Mouse (Mus musculus): ENCODE measurements around the gene Olfr465-ps1.

Olfr465-ps1 gene

DNA sequence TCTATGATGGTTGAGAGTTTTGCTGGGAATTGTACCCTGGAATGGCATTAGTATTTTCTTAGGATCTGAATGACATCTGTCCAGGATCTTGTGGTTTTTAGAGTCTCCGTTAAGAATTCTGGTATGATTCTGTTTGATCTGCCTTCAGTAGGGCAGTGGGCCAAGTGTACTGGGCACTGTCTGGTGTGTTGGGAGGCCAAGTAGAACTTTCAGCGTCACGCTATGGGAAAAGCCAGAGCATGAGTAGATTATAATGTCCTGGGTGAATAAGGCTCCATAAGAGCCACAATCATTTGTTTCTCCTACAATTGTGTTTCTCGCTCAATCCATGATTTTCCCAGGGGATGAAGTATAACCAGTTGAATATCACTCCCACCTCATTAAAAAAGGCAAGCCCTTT lies at the start of gene Olfr465-ps1:
Olfr465-ps1 (plus strand) TSS at position 301 of the 400 bp plus-strand sequence.
- DNase-seq (ENCODE audit: low spot score): no peak

DNA sequence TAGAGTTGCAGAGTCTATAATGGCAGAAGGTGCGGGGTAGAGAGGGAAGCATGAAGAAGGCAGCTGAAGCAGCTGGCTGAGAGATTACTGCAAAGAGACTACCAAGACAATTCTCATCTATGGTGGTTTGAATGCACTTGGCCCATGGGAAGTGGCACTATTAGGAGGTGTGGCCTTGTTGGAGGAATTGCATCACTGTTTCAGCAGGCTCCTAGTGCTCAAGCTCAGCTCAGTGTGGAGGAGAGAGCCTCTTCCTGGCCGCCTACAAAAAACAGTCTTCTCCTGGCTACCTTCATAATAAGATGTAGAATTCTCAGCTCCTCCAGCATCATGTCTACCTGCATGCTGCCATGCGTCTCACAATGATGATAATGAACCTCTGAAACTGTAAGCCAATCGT lies 42.0 kb upstream of the Olfr465-ps1 start:
- DNase-seq (ENCODE audit: low spot score): no peak

DNA sequence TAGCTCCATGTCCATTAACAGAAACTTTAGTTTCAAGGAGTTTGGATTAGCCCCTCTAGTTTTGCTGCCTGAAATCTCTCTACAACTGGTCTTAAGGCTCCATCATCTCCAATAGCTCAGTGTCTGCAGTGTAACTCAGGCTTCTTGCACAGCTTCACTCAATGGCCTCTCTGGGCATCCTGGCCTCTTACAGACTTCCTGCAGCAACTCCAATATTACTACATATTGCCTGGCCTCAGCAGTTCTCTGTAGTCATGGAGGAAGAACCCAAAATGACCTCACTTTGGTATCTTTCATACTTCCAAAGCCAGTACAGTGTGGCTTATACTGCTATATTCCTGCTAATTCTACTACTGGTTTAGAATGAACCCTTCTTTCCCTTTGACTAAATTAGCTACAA lies 40.9 kb upstream of the Olfr465-ps1 start:
- DNase-seq (ENCODE audit: low spot score): no peak

- no peak for DNase-seq (ENCODE audit: low spot score)
Measured at GRCm38 (mm10) chr13:65100678-65101077, 37.2 kb upstream of the Olfr465-ps1 start.

GRCm38 (mm10) chr13:65101232-65101631 lies 36.7 kb upstream of the Olfr465-ps1 start:
- DNase-seq (ENCODE audit: low spot score): no peak

DNA sequence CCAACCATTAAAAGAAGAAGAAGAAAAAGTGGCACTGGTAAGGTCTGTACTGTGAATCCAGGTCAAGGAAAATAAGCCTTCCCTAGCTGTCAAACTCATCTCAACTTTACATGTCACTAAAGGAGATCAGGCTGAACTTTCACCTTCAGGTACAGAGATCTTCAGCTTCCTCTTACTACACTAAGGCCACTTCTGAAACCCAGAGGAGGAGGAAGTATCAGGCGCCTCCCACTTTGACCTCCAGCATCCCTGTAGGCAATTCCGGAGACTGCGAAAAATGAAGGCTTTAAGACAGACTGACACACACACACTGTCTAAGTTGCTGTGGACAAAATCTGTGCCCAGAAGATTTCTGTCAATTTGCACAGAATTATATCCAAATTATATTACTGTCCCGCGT lies 25.9 kb upstream of the Olfr465-ps1 start:
- peak; percentile 35 for DNase-seq (ENCODE audit: low spot score)

- peak; percentile 93 for DNase-seq (ENCODE audit: low spot score)
Measured at GRCm38 (mm10) chr13:65112459-65113110, 25.3 kb upstream of the Olfr465-ps1 start, which contains the start of gene Mfsd14b. TSS of gene Mfsd14b (minus strand) at chr13:65112975.

DNA sequence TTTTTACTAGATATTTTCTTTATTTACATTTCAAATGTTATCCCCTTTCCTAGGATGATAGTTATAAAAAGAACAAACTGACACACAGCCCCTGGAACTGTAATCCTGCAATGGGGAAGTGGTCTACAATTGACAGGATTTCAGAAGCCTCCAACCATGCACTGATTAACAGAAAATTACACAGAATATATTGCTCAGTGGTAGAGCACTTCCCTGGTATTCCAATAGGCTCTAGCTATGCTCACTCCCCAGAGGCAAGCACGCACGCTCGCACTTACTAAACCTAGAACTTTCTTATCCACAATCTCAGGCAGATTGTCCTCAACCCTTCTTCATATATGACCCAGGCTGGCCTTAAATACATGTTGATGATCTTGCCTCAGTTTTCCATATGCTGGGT lies 24.6 kb upstream of the Olfr465-ps1 start:
- DNase-seq (ENCODE audit: low spot score): no peak

DNA sequence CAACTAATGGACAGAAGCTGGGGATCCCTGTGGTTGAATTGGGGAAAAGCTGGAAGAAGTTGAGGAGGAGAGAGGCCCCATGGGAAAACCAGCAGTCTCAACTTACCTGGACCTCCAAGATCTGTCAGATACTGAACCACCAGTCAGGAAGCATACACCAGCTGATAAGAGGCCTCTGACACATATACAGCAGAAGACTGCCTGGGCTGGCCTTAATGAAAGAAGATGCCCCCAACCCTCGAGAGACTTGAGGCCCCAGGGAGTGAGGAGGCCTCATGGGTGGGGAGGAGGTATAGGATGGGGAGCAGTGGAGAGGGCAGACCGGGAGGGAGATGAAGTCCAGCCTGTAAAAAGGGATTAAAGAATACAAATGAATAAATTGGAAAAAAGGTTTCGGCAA lies 16.9 kb upstream of the Olfr465-ps1 start:
- DNase-seq (ENCODE audit: low spot score): no peak

DNA sequence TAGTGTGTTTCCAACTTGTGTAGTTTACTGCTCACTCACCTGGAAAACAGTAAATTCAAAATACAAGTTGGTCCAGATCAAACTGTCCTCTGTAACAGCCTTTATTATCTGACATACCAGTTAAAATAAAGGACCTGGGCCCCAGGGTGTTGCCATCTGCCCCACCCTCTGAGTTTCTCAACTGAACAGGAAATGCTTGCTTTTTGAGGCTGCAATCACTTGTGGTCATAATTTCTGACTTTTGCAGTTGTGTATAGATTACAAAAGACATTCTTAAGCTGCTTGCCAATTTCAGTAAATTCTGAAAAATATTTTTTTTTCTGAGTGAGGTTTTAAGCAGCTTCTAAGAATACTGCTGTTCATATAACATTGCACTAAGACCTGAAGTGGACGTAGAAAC lies 15.8 kb upstream of the Olfr465-ps1 start:
- DNase-seq (ENCODE audit: low spot score): no peak

GRCm38 (mm10) chr13:65127063-65127847 lies 10.6 kb upstream of the Olfr465-ps1 start:
- DNase-seq (ENCODE audit: low spot score): no peak

GRCm38 (mm10) chr13:65149940-65150339 lies 12.1 kb downstream of the Olfr465-ps1 start, which contains the start of gene Olfr466:
TSS of gene Olfr466 (plus strand) at chr13:65150240.
- no peak for DNase-seq (ENCODE audit: low spot score)

- DNase-seq (ENCODE audit: low spot score): no peak
Measured at GRCm38 (mm10) chr13:65174102-65174501, 36.2 kb downstream of the Olfr465-ps1 start.

GRCm38 (mm10) chr13:65175734-65176471 lies 38.0 kb downstream of the Olfr465-ps1 start:
- DNase-seq (ENCODE audit: low spot score): peak; percentile 64

DNA sequence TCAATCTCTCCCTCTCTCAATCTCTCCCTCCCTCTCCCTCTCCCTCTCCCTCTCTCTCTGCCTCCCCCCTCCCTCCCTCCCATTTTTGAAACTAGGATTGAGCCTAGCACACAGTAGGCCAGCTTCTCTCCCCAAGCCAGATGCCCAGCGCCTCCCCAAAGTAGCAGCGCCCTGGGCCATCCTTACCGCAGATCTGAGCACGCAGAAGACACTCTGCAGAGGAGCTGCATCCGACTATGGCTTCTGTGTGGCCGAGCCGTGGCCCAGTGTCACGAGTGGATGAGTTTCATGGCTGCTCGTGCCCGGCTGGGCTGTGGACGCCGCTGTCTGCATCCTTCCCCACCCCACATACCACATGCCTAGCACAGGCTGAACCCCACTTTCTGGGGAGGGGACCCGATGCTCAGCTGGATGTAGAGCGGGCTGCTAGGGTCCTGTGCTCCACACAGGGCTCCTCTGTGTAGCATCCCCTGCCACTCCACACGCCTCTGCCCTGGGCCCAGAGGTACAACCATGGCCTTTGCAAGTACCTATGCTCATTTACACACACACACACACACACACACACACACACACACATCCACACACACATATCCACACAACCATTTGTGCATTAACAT lies 38.7 kb downstream of the Olfr465-ps1 start:
- DNase-seq (ENCODE audit: low spot score): no peak

All from retina, embryonic 14.5 days (tissue).